Mouse (Mus musculus): ENCODE data around the gene Prkn.

DNA sequence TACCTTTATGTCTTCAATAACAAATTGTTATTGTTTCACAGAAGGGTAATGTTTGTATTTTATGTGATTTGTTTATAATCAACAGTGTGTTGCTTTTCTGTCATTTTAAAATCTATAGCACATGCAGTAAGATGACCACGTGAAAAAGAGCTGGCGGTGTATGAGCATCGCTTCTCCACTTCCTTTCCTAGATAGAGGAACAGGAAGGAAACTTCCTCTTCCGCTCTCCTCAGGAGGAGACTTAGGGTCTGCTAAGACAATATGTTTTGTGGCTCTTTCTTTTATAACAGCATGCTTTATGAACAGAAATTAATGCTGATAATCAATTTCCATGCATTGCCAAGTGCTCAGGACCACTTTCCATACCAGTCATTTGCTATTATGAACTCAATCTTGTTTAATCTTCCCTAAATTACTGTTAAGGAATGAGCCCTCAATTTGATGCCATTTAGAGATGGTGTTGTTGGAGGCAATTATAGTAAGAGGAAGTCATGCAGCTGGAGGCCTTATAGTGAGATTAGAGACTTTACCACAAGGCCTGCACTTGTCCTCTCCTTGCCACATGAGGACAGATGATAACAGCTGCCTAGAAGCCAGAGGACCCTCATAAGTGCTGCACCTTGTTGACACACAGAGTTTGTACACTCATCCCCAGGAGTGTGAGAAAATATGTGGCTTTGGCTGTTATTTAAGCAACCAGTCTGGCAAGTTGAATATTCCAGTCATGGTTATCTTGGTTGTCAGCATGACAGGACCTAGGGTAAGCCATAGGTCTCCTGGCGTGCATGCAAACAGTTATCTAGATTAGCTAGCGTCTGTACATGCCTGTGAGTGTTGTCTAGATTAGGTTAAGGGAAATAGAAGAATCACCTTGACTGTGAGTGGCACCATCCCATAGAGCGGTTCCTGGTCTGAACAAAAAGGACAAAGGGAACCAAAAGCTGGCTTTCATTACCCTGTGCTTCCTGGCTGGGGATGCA is 34.3 kb downstream of the Prkn start:
- TF ChIP-seq CTCF (IDR thresholded peaks at IDR 0.05; ENCODE audit: low read depth), result no peak
- TF ChIP-seq EP300 (IDR thresholded peaks at IDR 0.05; ENCODE audit: low read depth), result peak; percentile 63
